Mouse (Mus musculus): ENCODE data around the gene Runx1. TPM values are rescaled to one million over a fixed set of nuclear protein-coding genes. Genes with fewer than 3 reads are reported as not detected.

The Runx1 gene
- polyA plus RNA-seq (2016; fragmentation: Nextera tagmentation; extraction: Ambion mirVana): 3.5 and 4.5 TPM in 2 replicates

- Histone ChIP-seq H3K27ac (no peak within 1 kb of the TSS), H3K4me1 (peaks cover 14% of the 10 kb centered on the region), H3K9ac (no peak within 1 kb of the TSS), H3K4me2 (replicated peaks) (no peak within 1 kb of the TSS), H3K9me3 (no peaks in the 10 kb centered on the region), H3K27me3 (replicated peaks) (no peaks in the 10 kb centered on the region), H3K4me3 (no peak within 1 kb of the TSS), H3K36me3 (no peaks in the 10 kb centered on the region)
- 92% methylated on average over 11 of the region's 11 CpGs for WGBS
- ATAC-seq (ENCODE audit: low FRiP score, low read depth): no peak
Observed at GRCm38 (mm10) chr16:92825908-92826650, at the start of gene Runx1. Gene Runx1 (minus strand): TSS chr16:92826149.

DNA sequence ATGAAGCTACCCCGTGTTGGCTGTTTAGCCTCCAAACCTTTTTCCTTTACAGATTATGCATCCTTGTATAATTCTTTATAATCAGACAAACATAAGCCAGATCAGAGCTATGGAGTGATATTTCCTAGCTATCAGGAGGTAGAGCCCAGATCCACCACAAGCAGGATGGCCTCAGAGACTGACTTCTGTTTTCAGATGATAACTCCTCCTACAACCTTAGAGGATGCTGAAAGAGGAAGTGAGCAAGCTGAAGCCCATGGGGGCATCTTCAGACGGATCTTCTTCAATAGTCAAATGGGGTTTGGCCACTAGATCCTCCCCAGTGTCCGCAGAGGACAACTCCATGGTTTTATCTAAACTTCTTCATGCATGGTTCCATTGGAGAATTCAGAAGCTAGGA lies 48.1 kb upstream of the Runx1 start:
- Histone ChIP-seq H3K4me1 (no peaks in the 10 kb centered on the region), H3K36me3 (no peaks in the 10 kb centered on the region), H3K4me3 (no peak overlapping the region), H3K4me2 (replicated peaks) (no peak overlapping the region), H3K9ac (no peak overlapping the region), H3K9me3 (no peaks in the 10 kb centered on the region), H3K27me3 (replicated peaks) (no peaks in the 10 kb centered on the region), H3K27ac (no peak overlapping the region)
- no peak for ATAC-seq (ENCODE audit: low FRiP score, low read depth)
- 91% methylated on average over 3 of the region's 3 CpGs for WGBS

- Histone ChIP-seq H3K27ac (no peak overlapping the region), H3K4me2 (replicated peaks) (no peak overlapping the region), H3K36me3 (no peaks in the 10 kb centered on the region), H3K27me3 (replicated peaks) (no peaks in the 10 kb centered on the region), H3K4me3 (no peak overlapping the region), H3K9ac (no peak overlapping the region), H3K4me1 (no peaks in the 10 kb centered on the region), H3K9me3 (no peaks in the 10 kb centered on the region)
- WGBS: 92% methylated on average over 11 of the region's 11 CpGs
- no peak for ATAC-seq (ENCODE audit: low FRiP score, low read depth)
Observed at GRCm38 (mm10) chr16:92871728-92872127, 45.8 kb upstream of the Runx1 start.

DNA sequence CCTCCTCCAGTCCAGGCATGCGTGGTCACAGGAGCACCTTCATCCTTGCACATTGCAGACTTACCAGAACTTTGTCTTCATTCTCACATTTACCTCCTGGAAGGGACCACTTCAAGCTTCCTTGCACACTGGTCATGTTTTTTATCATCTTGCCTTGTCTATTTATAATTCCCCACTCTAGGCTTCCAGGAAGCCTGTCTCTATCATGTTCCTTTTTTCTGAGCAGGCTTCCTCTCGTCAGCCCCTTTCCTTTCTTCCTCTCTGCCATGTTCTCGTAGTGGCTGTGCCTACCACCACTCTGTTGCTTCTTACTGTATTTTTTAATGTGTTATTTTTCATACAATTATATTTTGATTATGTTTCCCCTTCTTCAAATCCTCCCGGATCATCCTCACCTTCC lies 42.6 kb upstream of the Runx1 start:
- Histone ChIP-seq H3K4me1 (no peaks in the 10 kb centered on the region), H3K36me3 (no peaks in the 10 kb centered on the region), H3K9me3 (no peaks in the 10 kb centered on the region), H3K4me3 (no peak overlapping the region), H3K27ac (no peak overlapping the region), H3K27me3 (replicated peaks) (no peaks in the 10 kb centered on the region), H3K4me2 (replicated peaks) (no peak overlapping the region), H3K9ac (no peak overlapping the region)
- 89% methylated on average over 4 of the region's 4 CpGs for WGBS
- ATAC-seq (ENCODE audit: low FRiP score, low read depth): no peak

DNA sequence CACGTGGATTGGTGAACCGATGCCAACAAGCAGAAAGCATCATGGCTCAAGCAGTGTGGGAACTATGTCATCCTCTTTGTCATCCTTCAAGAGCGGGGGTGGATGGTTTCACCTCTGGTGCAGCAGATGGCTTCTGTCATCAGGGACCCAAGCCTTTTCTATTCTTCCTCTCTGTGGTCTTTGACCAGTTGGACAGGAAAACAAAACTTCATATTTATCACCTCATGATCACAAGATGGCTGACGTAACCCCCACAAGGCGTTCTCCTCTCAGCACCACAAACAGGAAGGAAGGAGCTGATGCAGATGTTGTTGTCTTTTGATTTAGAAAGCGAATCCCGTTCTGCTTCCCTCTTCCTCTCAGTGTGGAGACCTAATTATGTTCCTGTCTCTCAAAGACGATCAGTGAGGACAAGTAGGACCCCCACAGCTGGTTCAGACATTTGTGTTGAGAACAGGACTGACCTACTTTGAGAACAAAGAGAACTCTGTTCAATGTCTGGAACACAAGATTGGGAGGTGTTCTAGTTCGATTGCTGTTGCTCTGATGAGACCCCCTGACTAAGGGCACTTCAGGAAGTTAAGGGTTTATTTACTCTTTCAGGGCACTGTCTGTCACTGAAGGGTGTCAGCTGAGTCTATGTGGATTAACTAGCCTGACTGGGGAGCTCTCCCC lies 41.4 kb upstream of the Runx1 start:
- Histone ChIP-seq H3K4me2 (replicated peaks) (no peak overlapping the region), H3K27ac (no peak overlapping the region), H3K4me3 (no peak overlapping the region), H3K9ac (no peak overlapping the region), H3K36me3 (no peaks in the 10 kb centered on the region), H3K4me1 (no peaks in the 10 kb centered on the region), H3K9me3 (no peaks in the 10 kb centered on the region), H3K27me3 (replicated peaks) (no peaks in the 10 kb centered on the region)
- no peak for ATAC-seq (ENCODE audit: low FRiP score, low read depth)
- WGBS: 77% methylated on average over 9 of the region's 9 CpGs

DNA sequence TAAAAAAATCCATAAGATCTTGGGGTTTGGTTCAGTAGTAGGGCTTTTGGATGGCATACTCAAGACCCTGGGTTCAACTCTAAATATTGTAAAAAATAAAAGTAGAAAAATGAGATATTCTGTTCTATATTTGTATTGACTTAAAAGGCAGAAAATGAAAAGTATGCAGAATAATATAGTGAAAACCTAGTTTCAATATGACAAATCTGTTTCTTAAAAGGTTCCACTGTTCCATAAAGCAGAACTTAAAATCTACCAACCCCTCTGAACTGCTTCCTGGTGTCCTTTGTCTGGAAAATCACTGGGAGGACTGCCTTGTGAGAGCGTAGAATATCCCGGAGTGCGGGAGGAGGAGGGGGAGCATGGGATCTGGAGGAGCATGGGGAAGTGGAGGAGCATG lies 39.4 kb upstream of the Runx1 start:
- H3K9ac ChIP-seq: no peak overlapping the region
- no peaks in the 10 kb centered on the region for H3K36me3 ChIP-seq
- no peaks in the 10 kb centered on the region for H3K4me1 ChIP-seq
- ATAC-seq (ENCODE audit: low FRiP score, low read depth): no peak
- 89% methylated on average over 3 of the region's 3 CpGs for WGBS
- H3K4me2 ChIP-seq (replicated peaks): no peak overlapping the region
- no peak overlapping the region for H3K4me3 ChIP-seq
- H3K27me3 ChIP-seq (replicated peaks): no peaks in the 10 kb centered on the region
- H3K27ac ChIP-seq: no peak overlapping the region
- no peaks in the 10 kb centered on the region for H3K9me3 ChIP-seq

DNA sequence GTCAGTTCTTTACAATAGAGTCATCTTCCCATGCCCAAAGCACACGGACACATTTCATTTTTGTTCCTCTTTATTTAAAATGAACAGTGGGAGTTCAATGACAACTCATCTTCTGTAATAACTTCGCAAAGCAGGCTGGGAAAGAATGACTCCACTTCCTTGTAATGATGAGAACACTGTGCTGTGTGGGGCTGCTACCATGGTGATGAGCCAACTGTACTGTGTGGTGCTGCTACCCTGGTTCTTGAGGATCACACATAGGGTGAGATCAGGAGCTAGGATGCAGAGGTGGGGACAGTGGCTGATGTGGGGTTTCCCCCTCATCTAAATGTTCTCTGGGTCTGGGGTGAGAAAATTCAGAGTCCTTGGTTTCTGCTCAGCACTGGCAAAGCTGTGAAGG lies 38.2 kb upstream of the Runx1 start:
- Histone ChIP-seq H3K4me2 (replicated peaks) (no peak overlapping the region), H3K27ac (no peak overlapping the region), H3K9ac (no peak overlapping the region), H3K27me3 (replicated peaks) (no peaks in the 10 kb centered on the region), H3K9me3 (no peaks in the 10 kb centered on the region), H3K36me3 (no peaks in the 10 kb centered on the region), H3K4me3 (no peak overlapping the region), H3K4me1 (no peaks in the 10 kb centered on the region)
- 82% methylated on average over 2 of the region's 2 CpGs for WGBS
- ATAC-seq (ENCODE audit: low FRiP score, low read depth): no peak

- H3K36me3 ChIP-seq: no peaks in the 10 kb centered on the region
- ATAC-seq (ENCODE audit: low FRiP score, low read depth): no peak
- no peak overlapping the region for H3K4me3 ChIP-seq
- H3K27ac ChIP-seq: no peak overlapping the region
- no peaks in the 10 kb centered on the region for H3K4me1 ChIP-seq
- no peaks in the 10 kb centered on the region for H3K9me3 ChIP-seq
- no peaks in the 10 kb centered on the region for H3K27me3 ChIP-seq (replicated peaks)
- H3K4me2 ChIP-seq (replicated peaks): no peak overlapping the region
- no peak overlapping the region for H3K9ac ChIP-seq
Observed at GRCm38 (mm10) chr16:92863179-92863578, 37.2 kb upstream of the Runx1 start.

- 83% methylated on average over 4 of the region's 4 CpGs for WGBS
- ATAC-seq (ENCODE audit: low FRiP score, low read depth): no peak
Observed at GRCm38 (mm10) chr16:92862430-92862829, 36.5 kb upstream of the Runx1 start.

DNA sequence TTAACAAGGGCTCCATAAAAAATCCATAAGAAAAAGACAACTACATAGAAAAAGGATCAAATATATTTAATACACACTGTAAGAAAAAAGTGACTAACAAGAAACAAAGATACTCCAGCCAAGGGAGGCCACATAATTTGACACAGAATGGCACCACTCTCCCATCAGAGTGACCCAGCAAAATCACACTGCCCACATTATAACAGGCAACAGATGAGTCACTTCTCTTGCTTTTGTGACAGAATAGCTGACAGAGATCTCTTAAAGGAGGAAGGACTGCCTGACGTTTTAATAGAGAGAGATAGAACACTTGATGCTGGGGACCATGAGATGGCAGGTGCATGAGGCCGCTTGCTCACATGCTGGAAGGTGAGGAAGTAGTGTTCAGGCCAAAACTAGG lies 35.6 kb upstream of the Runx1 start:
- Histone ChIP-seq H3K27ac (no peak overlapping the region), H3K9ac (no peak overlapping the region), H3K27me3 (replicated peaks) (no peaks in the 10 kb centered on the region), H3K36me3 (no peaks in the 10 kb centered on the region), H3K4me1 (no peaks in the 10 kb centered on the region), H3K4me3 (no peak overlapping the region), H3K9me3 (no peaks in the 10 kb centered on the region), H3K4me2 (replicated peaks) (no peak overlapping the region)
- WGBS: 82% methylated on average over 2 of the region's 2 CpGs
- no peak for ATAC-seq (ENCODE audit: low FRiP score, low read depth)

More at GRCm38 (mm10) chr16:92862430-92862829, 36.5 kb upstream of the Runx1 start:
- Histone ChIP-seq H3K9me3 (no peaks in the 10 kb centered on the region), H3K4me2 (replicated peaks) (no peak overlapping the region), H3K36me3 (no peaks in the 10 kb centered on the region), H3K4me1 (no peaks in the 10 kb centered on the region), H3K4me3 (no peak overlapping the region), H3K9ac (no peak overlapping the region), H3K27ac (no peak overlapping the region), H3K27me3 (replicated peaks) (no peaks in the 10 kb centered on the region)

DNA sequence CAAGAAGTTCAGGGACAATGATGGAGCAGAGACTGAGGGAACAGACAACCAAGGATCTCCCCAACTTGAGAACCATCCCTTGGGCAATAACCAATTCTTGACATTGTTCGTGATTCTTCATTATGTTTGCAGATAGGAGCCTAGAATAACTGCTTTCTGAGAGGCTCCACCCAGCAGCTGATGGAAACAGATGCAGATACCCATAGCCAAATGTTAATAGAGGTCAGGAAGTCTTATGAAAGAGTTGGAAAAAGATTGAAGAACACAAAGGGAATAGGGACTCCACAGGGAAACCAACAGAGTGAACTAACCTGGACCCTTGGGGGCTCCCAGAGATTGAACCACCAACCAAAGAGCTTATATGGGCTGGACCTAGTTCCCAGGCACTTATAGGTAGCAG lies 34.7 kb upstream of the Runx1 start:
- Histone ChIP-seq H3K9ac (no peak overlapping the region), H3K4me3 (no peak overlapping the region), H3K27me3 (replicated peaks) (no peaks in the 10 kb centered on the region), H3K9me3 (no peaks in the 10 kb centered on the region), H3K27ac (no peak overlapping the region), H3K4me1 (no peaks in the 10 kb centered on the region), H3K36me3 (no peaks in the 10 kb centered on the region), H3K4me2 (replicated peaks) (no peak overlapping the region)
- 85% methylated on average over 1 of the region's 1 CpGs for WGBS
- ATAC-seq (ENCODE audit: low FRiP score, low read depth): no peak

GRCm38 (mm10) chr16:92856779-92857178 lies 30.8 kb upstream of the Runx1 start:
- Histone ChIP-seq H3K4me3 (no peak overlapping the region), H3K27ac (no peak overlapping the region), H3K9me3 (no peaks in the 10 kb centered on the region), H3K36me3 (no peaks in the 10 kb centered on the region), H3K9ac (no peak overlapping the region), H3K27me3 (replicated peaks) (no peaks in the 10 kb centered on the region), H3K4me2 (replicated peaks) (no peak overlapping the region), H3K4me1 (no peaks in the 10 kb centered on the region)
- ATAC-seq (ENCODE audit: low FRiP score, low read depth): no peak
- 75% methylated on average over 3 of the region's 3 CpGs for WGBS

- Histone ChIP-seq H3K9ac (no peak overlapping the region), H3K9me3 (no peaks in the 10 kb centered on the region), H3K27ac (no peak overlapping the region), H3K4me1 (no peaks in the 10 kb centered on the region), H3K27me3 (replicated peaks) (no peaks in the 10 kb centered on the region), H3K4me2 (replicated peaks) (no peak overlapping the region), H3K36me3 (no peaks in the 10 kb centered on the region), H3K4me3 (no peak overlapping the region)
- no peak for ATAC-seq (ENCODE audit: low FRiP score, low read depth)
- 86% methylated on average over 6 of the region's 6 CpGs for whole genome bisulfite sequencing
Observed at GRCm38 (mm10) chr16:92852276-92852675, 26.3 kb upstream of the Runx1 start.
